Mouse (Mus musculus) midbrain, embryonic 11.5 days (tissue): ENCODE results near the gene Trim65. TPM values are rescaled to one million over a fixed set of nuclear protein-coding genes. Genes with fewer than 3 reads are reported as not detected.

Experiments
- ATAC-seq: fragments of 200-750 bp; cut with Nextera tagmentation; 2 replicates; pipeline ENCODE4 v1.8.0; 2017; ENCODE audit warnings: moderate TSS enrichment, moderate library complexity; ENCODE audit not compliant: low FRiP score
- DNase-seq: peaks from one replicate; pipeline ENCODE4 v3.0.0; 2015; ENCODE audit warnings: low spot score; ENCODE audit errors: missing footprints
- H3K27ac ChIP-seq: fragments of 300-500 bp; sonication (generic); 2 replicates; pipeline ENCODE4 v1.5.1; 2014; ENCODE audit warnings: low read depth, low read length
- H3K27me3 ChIP-seq: fragments of 300-500 bp; sonication (generic); 2 replicates; pipeline ENCODE4 v1.6.1; 2014; ENCODE audit warnings: mild to moderate bottlenecking, low read length, moderate library complexity, mixed read lengths; ENCODE audit not compliant: control insufficient read depth, insufficient read depth
- H3K36me3 ChIP-seq: fragments of 300-500 bp; sonication (generic); 2 replicates; pipeline ENCODE4 v1.6.1; 2014; ENCODE audit warnings: mild to moderate bottlenecking, low read length, moderate library complexity, mixed read lengths; ENCODE audit not compliant: control insufficient read depth, insufficient read depth
- H3K4me1 ChIP-seq: fragments of 300-500 bp; sonication (generic); 2 replicates; pipeline ENCODE4 v1.6.1; 2014; ENCODE audit warnings: low read length; ENCODE audit not compliant: control insufficient read depth, insufficient read depth
- H3K4me2 ChIP-seq: fragments of 300-500 bp; sonication (generic); 2 replicates; pipeline ENCODE4 v1.6.1; 2014; ENCODE audit warnings: mild to moderate bottlenecking, moderate library complexity
- H3K4me3 ChIP-seq: fragments of 300-500 bp; sonication (generic); 2 replicates; pipeline ENCODE4 v1.5.1; 2014; ENCODE audit warnings: low read depth, low read length
- H3K9ac ChIP-seq: fragments of 300-500 bp; sonication (generic); 2 replicates; pipeline ENCODE4 v1.6.1; 2014; ENCODE audit warnings: low read length
- H3K9me3 ChIP-seq: fragments of 300-500 bp; sonication (generic); 2 replicates; pipeline ENCODE4 v1.6.1; 2016; ENCODE audit warnings: low read length; ENCODE audit not compliant: control insufficient read depth
- WGBS: fragments of 180-500 bp; shearing (Covaris S2); extraction: QIAGEN DNeasy Blood & Tissue Kit; methylation state at CpG from one replicate; pipeline ENCODE4 v1.1.7; 2014; 5-methylcytosine and 5-hydroxymethylcytosine counted together
- polyA plus RNA-seq: library from polyadenylated mRNA; unstranded; fragments of >200 nt; fragmentation: Nextera tagmentation; extraction: Ambion mirVana; gene quantifications from 2 replicates; pipeline ENCODE4 v1.2.1, GENCODE M21; 2014

The Trim65 gene
- polyA plus RNA-seq, 1 experiment from 2014 or later: 1.3 TPM

GRCm38 (mm10) chr11:116143468-116143867 is 12.5 kb upstream of the Trim65 start:
- Histone ChIP-seq H3K9me3 (no peaks in the 10 kb centered on the region), H3K4me1 (no peaks in the 10 kb centered on the region), H3K27me3 (no peaks in the 10 kb centered on the region), H3K9ac (no peak overlapping the region), H3K4me3 (no peak overlapping the region), H3K36me3 (peaks cover 19% of the 10 kb centered on the region; the same call in 1 of the 2 replicates), H3K27ac (no peak overlapping the region), H3K4me2 (no peak overlapping the region)
- DNase-seq: no peak
- no peak for ATAC-seq
- WGBS: 95% methylated on average over 3 of the region's 3 CpGs

GRCm38 (mm10) chr11:116142211-116142991 is 11.5 kb upstream of the Trim65 start:
- DNase-seq: no peak
- H3K9me3 ChIP-seq: no peaks in the 10 kb centered on the region
- H3K27ac ChIP-seq: no peak overlapping the region
- no peaks in the 10 kb centered on the region for H3K27me3 ChIP-seq
- no peak for ATAC-seq
- H3K4me2 ChIP-seq: no peak overlapping the region
- no peaks in the 10 kb centered on the region for H3K4me1 ChIP-seq
- 77% methylated on average over 10 of the region's 10 CpGs for WGBS
- no peak overlapping the region for H3K4me3 ChIP-seq
- no peak overlapping the region for H3K9ac ChIP-seq
- H3K36me3 ChIP-seq: peaks cover 17% of the 10 kb centered on the region; the same call in 1 of the 2 replicates

GRCm38 (mm10) chr11:116138468-116139138 is 7.7 kb upstream of the Trim65 start, which contains the start of gene Mrpl38:
Gene Mrpl38, minus strand, starts transcription at chr11:116138868.
- peak within 1 kb of the TSS; percentile 59 for H3K4me2 ChIP-seq
- DNase-seq: peak; percentile 99
- no peaks in the 10 kb centered on the region for H3K27me3 ChIP-seq
- no peaks in the 10 kb centered on the region for H3K4me1 ChIP-seq
- peak within 1 kb of the TSS; percentile 86 for H3K9ac ChIP-seq
- WGBS: under 1% methylated on average over 60 of the region's 60 CpGs
- H3K27ac ChIP-seq: no peak within 1 kb of the TSS
- H3K4me3 ChIP-seq: peak within 1 kb of the TSS; percentile 91
- ATAC-seq: peak; percentile 97
- peaks cover 12% of the 10 kb centered on the region for H3K36me3 ChIP-seq
- H3K9me3 ChIP-seq: no peaks in the 10 kb centered on the region

DNA sequence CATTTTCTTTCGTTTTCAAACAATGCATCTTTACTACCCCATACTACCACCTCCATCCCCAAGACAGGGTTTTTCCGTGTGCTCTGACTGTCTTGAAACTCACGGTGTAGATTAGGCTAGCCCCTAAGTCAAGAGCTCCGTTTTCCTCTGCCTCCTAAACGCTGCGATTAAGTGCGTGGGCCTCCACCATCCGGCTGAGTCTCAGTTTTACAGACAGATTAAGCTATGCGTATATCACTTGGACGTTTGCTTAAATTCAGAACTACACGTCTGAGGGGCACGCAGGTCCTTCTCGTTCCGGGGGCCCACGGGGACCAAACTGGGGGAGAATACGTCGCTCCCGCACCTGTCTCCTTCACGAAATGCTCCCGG is 7.2 kb upstream of the Trim65 start:
- Histone ChIP-seq H3K4me1 (no peaks in the 10 kb centered on the region), H3K9ac (peak overlapping the region; percentile 86), H3K27ac (no peak overlapping the region), H3K36me3 (peaks cover 8% of the 10 kb centered on the region; the same call in 1 of the 2 replicates), H3K9me3 (no peaks in the 10 kb centered on the region), H3K27me3 (no peaks in the 10 kb centered on the region), H3K4me3 (peak overlapping the region; percentile 91), H3K4me2 (peak overlapping the region; percentile 59)
- ATAC-seq (peak; percentile 10; the same call in 1 of the 2 replicates), DNase-seq (no peak)
- 1% methylated on average over 20 of the region's 20 CpGs for WGBS

DNA sequence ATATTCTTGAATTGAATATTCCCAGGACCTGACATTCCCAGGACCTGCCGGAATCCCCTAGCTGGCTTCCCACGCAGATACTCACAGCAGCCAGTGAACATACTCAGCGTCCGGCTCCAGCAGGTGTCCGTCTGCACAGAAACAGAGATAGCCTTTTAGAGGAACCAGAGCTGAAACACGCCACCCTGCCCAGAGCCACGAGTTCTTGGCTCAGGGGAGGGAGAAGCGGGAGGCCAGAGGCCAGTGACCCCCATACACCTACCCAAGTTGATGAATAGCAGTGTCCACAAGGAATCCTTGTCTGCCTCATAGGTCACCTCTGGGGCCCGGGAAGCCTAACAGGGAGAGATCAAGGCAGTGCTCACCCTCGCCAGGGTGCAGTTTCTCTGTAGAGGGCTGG is 3.2 kb upstream of the Trim65 start:
- WGBS: 88% methylated on average over 10 of the region's 10 CpGs
- H3K4me1 ChIP-seq: peaks cover 12% of the 10 kb centered on the region
- no peak overlapping the region for H3K4me3 ChIP-seq
- H3K27ac ChIP-seq: no peak overlapping the region
- ATAC-seq: no peak
- peaks cover 10% of the 10 kb centered on the region; the same call in 1 of the 2 replicates for H3K36me3 ChIP-seq
- no peak overlapping the region for H3K4me2 ChIP-seq
- no peak for DNase-seq
- H3K9me3 ChIP-seq: no peaks in the 10 kb centered on the region
- no peak overlapping the region for H3K9ac ChIP-seq
- no peaks in the 10 kb centered on the region for H3K27me3 ChIP-seq

GRCm38 (mm10) chr11:116133497-116133896 is 2.6 kb upstream of the Trim65 start:
- peaks cover 12% of the 10 kb centered on the region for H3K4me1 ChIP-seq
- peaks cover 10% of the 10 kb centered on the region; the same call in 1 of the 2 replicates for H3K36me3 ChIP-seq
- no peak for DNase-seq
- no peaks in the 10 kb centered on the region for H3K27me3 ChIP-seq
- H3K9ac ChIP-seq: no peak overlapping the region
- WGBS: 78% methylated on average over 5 of the region's 5 CpGs
- no peaks in the 10 kb centered on the region for H3K9me3 ChIP-seq
- H3K27ac ChIP-seq: no peak overlapping the region
- H3K4me2 ChIP-seq: no peak overlapping the region
- ATAC-seq: no peak
- H3K4me3 ChIP-seq: no peak overlapping the region

DNA sequence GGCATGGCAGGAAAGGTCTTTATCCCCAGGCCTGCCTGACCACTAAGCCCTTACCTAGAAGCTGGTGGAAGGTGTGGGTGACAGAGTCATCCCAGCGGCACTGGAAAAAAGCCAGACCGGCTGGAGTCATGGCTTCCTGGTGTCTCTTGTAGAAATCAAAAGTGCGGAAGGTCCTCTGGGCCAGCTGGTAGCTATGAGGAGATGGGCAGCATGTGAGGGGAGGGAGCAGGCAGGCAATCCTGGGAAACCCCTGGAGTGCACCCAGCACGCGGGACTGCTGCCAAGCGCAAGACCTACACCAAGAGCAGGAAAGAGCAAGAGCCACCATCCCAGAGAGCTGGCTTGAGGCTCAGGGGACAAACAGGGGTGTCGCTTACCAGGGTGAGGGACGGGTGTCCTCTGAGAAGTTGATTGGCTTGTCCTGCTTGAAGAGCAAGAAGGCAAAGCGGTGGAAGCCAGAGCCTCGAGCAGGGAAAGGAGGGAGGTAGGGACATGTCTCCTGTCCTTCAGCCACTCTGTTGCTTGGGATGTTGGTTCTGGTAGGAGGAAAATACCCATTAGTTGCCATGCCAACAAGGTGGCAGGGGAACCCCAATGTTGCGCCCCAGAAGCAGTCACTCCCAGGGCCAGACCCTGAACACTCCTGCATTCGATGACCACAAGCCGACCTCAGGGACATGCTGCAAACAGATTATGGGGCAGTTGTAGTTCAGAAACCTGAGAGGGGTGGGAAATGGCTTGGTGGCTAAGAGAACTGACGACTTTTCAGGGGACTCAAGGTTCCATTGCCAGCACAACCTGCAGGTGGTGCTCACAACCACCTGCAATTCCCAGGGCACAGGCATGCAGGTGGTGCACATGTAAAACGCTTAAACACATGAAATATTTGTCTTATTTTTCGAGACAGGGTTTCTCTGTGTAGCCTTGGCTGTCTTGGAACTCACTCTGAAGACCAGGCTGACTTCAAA is 1.7 kb upstream of the Trim65 start:
- no peak overlapping the region for H3K27ac ChIP-seq
- H3K9me3 ChIP-seq: no peaks in the 10 kb centered on the region
- no peak overlapping the region for H3K4me2 ChIP-seq
- peaks cover 12% of the 10 kb centered on the region for H3K4me1 ChIP-seq
- H3K36me3 ChIP-seq: peaks cover 10% of the 10 kb centered on the region; the same call in 1 of the 2 replicates
- 88% methylated on average over 16 of the region's 16 CpGs for WGBS
- DNase-seq: no peak
- H3K4me3 ChIP-seq: no peak overlapping the region
- no peak overlapping the region for H3K9ac ChIP-seq
- no peaks in the 10 kb centered on the region for H3K27me3 ChIP-seq
- no peak for ATAC-seq

DNA sequence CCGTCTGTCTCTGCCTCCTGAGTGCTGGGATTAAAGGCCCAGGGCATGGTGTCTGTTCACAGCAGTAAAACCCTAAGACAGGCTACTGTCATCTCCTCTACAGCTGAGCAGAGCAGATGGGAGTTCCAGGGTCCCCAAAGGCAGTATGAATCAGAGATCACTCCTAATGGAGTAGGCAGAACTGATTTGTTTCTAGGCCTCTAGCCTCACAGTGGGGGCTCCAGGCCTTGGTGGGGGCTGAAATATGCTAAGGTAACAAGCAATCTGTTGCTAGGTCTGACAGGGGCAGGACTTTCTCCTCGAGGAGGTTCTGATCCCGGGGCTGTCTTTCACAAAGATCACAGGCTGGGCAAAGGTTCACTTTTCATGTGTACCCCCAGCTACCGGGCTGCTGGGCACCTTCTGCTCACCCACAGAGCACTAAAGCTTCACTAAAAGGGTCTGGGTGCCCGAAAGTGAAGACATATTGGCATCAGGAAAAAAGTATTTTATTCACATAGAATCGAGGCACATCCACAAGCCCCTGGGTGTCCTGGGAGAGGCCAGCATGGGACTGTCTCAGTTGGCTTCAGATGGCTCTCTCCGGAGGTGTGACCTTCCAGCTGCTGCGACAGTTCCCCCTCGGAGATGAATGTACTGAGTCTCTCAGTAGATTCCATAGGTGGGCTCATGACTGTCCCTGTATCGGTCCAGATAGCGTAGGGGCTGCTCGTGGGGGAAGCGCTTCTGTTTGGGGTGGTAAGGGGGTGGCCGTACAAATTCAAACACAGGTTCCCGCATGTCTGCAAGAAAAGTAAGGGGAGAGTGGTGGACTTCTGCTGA is 632 bp upstream of the Trim65 start:
- Histone ChIP-seq H3K4me2 (peak overlapping the region; percentile 49), H3K27ac (no peak overlapping the region; the same call in 1 of the 2 replicates), H3K4me3 (peak overlapping the region; percentile 37), H3K36me3 (peaks cover 10% of the 10 kb centered on the region; the same call in 1 of the 2 replicates), H3K9me3 (no peaks in the 10 kb centered on the region), H3K4me1 (peaks cover 15% of the 10 kb centered on the region), H3K9ac (no peak overlapping the region), H3K27me3 (no peaks in the 10 kb centered on the region)
- DNase-seq (no peak), ATAC-seq (no peak)
- WGBS: 88% methylated on average over 15 of the region's 15 CpGs
